Mouse (Mus musculus) liver, embryonic 11.5 days (tissue): ENCODE data around the gene Esrrg. TPM values are rescaled to one million over a fixed set of nuclear protein-coding genes. Genes with fewer than 3 reads are reported as not detected.

Experiments
- ATAC-seq: fragments of 200-750 bp; cut with Nextera tagmentation; replicated peaks from 2 replicates; pipeline ENCODE4 v1.8.0; 2017; ENCODE audit warnings: moderate number of reproducible peaks, mild to moderate bottlenecking, moderate TSS enrichment, moderate library complexity; ENCODE audit not compliant: low FRiP score
- DNase-seq: peaks from one replicate; pipeline ENCODE4 v3.0.0-alpha.2; 2017; ENCODE audit warnings: low spot score
- H3K27ac ChIP-seq: fragments of 300-500 bp; sonication (generic); 2 replicates; pipeline ENCODE4 v1.5.1; 2014; ENCODE audit warnings: mild to moderate bottlenecking, low read depth, low read length, control low read depth
- H3K27me3 ChIP-seq: fragments of 300-500 bp; sonication (generic); replicated peaks from 2 replicates; pipeline ENCODE4 v1.6.1; 2014; ENCODE audit warnings: low read length, mixed read lengths; ENCODE audit not compliant: control insufficient read depth, insufficient read depth
- H3K36me3 ChIP-seq: fragments of 300-500 bp; sonication (generic); 2 replicates; pipeline ENCODE4 v1.6.1; 2014; ENCODE audit warnings: mild to moderate bottlenecking, low read length, moderate library complexity, mixed read lengths; ENCODE audit not compliant: control insufficient read depth, insufficient read depth
- H3K4me1 ChIP-seq: fragments of 300-500 bp; sonication (generic); replicated peaks from 2 replicates; pipeline ENCODE4 v1.6.1; 2014; ENCODE audit warnings: low read length, mixed read lengths; ENCODE audit not compliant: control insufficient read depth, insufficient read depth
- H3K4me2 ChIP-seq: fragments of 300-500 bp; sonication (generic); 2 replicates; pipeline ENCODE4 v1.6.1; 2014; ENCODE audit warnings: mild to moderate bottlenecking, control low read depth, moderate library complexity
- H3K4me3 ChIP-seq: fragments of 300-500 bp; sonication (generic); 2 replicates; pipeline ENCODE4 v1.5.1; 2014; ENCODE audit warnings: low read depth, low read length, control low read depth
- H3K9ac ChIP-seq: fragments of 300-500 bp; sonication (generic); 2 replicates; pipeline ENCODE4 v1.6.1; 2014; ENCODE audit warnings: low read depth, low read length, control low read depth
- H3K9me3 ChIP-seq: fragments of 300-500 bp; sonication (generic); 2 replicates; pipeline ENCODE4 v1.6.1; 2016; ENCODE audit warnings: low read length, inconsistent platforms, mixed read lengths; ENCODE audit not compliant: control insufficient read depth
- WGBS: fragments of 180-500 bp; shearing (Covaris S2); extraction: QIAGEN DNeasy Blood & Tissue Kit; methylation state at CpG from one replicate; pipeline ENCODE4 v1.1.7; 2014; 5-methylcytosine and 5-hydroxymethylcytosine counted together
- polyA plus RNA-seq: library from polyadenylated mRNA; unstranded; fragments of >200 nt; fragmentation: Nextera tagmentation; extraction: Ambion mirVana; gene quantifications from 2 replicates; pipeline ENCODE4 v1.2.1, GENCODE M21; 2014

Esrrg gene
- polyA plus RNA-seq, 1 experiment from 2014 or later: 0.95 TPM

GRCm38 (mm10) chr1:188113240-188113639, 504.6 kb downstream of the Esrrg start:
- DNase-seq (no peak), ATAC-seq (no peak)
- Histone ChIP-seq H3K4me2 (no peak overlapping the region), H3K9ac (no peak overlapping the region), H3K9me3 (no peaks in the 10 kb centered on the region), H3K27ac (no peak overlapping the region), H3K27me3 (no peaks in the 10 kb centered on the region), H3K4me3 (no peak overlapping the region), H3K36me3 (no peaks in the 10 kb centered on the region), H3K4me1 (no peaks in the 10 kb centered on the region)
- 45% methylated on average over 3 of the region's 3 CpGs for WGBS

DNA sequence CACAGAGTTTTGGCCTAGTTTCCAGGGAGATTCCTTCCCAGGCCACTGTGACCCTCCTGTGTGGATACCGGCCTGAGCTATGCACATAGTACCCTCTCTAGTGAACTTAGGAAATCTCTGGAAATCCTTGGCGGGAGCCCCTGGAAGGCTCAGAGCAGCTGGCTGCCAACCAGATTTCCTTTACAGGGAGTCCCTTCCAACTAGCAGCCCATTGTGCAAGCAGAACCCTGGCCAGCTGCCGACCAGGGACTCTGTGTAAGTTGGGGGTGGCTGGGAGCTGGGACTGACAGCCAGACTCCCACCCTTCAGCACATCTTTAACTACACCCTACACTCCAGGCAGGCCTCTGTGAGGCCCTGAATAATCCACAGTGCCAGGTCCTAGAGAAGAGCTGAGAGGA, 509.5 kb downstream of the Esrrg start:
- 55% methylated on average over 3 of the region's 3 CpGs for WGBS
- no peak for ATAC-seq

DNA sequence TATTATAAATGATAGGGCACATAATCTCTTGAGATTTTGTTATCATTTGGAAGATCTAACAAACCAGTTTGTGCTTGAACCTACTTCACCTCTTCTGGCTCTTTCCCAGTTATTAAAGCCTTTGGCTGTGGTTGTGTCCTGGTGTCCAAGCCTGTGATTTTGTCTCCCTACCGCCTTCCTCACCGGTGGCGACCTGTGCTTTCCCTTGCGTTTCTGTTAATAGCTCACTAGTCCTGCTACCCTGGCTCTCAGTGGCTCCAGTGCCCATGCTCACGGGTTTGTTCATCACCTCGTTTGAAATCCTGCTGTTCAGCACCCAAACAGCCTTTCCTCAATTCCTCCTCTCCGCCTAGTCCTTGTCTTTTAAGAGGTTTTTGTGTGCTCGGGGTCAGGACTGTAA, 511.2 kb downstream of the Esrrg start:
- Histone ChIP-seq H3K27me3 (no peaks in the 10 kb centered on the region), H3K27ac (no peak overlapping the region), H3K36me3 (no peaks in the 10 kb centered on the region), H3K4me3 (no peak overlapping the region), H3K4me1 (no peaks in the 10 kb centered on the region), H3K9me3 (no peaks in the 10 kb centered on the region), H3K4me2 (no peak overlapping the region), H3K9ac (no peak overlapping the region)
- DNase-seq (no peak), ATAC-seq (no peak)
- WGBS: 82% methylated on average over 8 of the region's 8 CpGs

More for the DNA sequence above, 509.5 kb downstream of the Esrrg start:
- Histone ChIP-seq H3K36me3 (no peaks in the 10 kb centered on the region), H3K27ac (no peak overlapping the region), H3K9me3 (no peaks in the 10 kb centered on the region), H3K4me2 (no peak overlapping the region), H3K4me1 (no peaks in the 10 kb centered on the region), H3K27me3 (no peaks in the 10 kb centered on the region), H3K9ac (no peak overlapping the region), H3K4me3 (no peak overlapping the region)
- DNase-seq: no peak

- no peaks in the 10 kb centered on the region for H3K4me1 ChIP-seq
- no peak overlapping the region for H3K27ac ChIP-seq
- H3K4me3 ChIP-seq: no peak overlapping the region
- no peak overlapping the region for H3K9ac ChIP-seq
- no peak for ATAC-seq
- no peaks in the 10 kb centered on the region for H3K27me3 ChIP-seq
- H3K9me3 ChIP-seq: no peaks in the 10 kb centered on the region
- H3K4me2 ChIP-seq: no peak overlapping the region
- peak; percentile 18 for DNase-seq
- H3K36me3 ChIP-seq: no peaks in the 10 kb centered on the region
- 74% methylated on average over 6 of the region's 6 CpGs for WGBS
Measured at GRCm38 (mm10) chr1:188125521-188126021, 517.0 kb downstream of the Esrrg start.

GRCm38 (mm10) chr1:188136126-188136525, 527.5 kb downstream of the Esrrg start:
- no peaks in the 10 kb centered on the region for H3K9me3 ChIP-seq
- H3K4me2 ChIP-seq: no peak overlapping the region
- ATAC-seq (no peak), DNase-seq (no peak)
- no peak overlapping the region for H3K27ac ChIP-seq
- no peaks in the 10 kb centered on the region for H3K4me1 ChIP-seq
- WGBS: 55% methylated on average over 5 of the region's 5 CpGs
- H3K27me3 ChIP-seq: no peaks in the 10 kb centered on the region
- H3K9ac ChIP-seq: no peak overlapping the region
- no peak overlapping the region for H3K4me3 ChIP-seq
- no peaks in the 10 kb centered on the region for H3K36me3 ChIP-seq

DNA sequence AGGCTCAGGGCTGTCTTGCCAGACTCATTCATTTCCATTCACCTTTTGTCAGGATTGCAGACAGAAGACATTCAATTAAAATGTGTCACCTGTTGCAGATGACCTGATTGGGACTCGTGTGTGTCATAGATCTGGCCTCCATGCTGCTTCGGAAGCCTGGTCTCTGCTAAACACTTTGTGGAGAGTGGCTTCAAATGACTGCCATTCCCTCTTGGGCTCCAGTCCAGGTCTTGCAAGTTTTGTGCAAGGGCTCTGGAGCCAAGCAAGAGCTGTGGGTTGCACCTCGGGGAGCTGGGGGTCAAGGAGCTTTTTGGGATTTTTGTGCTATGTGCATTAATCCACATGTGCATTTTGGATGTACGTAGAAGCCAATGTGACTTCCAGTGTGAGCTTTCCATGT, 530.9 kb downstream of the Esrrg start:
- WGBS: 61% methylated on average over 4 of the region's 4 CpGs
- Histone ChIP-seq H3K27me3 (no peaks in the 10 kb centered on the region), H3K4me2 (no peak overlapping the region), H3K4me3 (no peak overlapping the region), H3K27ac (no peak overlapping the region), H3K4me1 (no peaks in the 10 kb centered on the region), H3K36me3 (no peaks in the 10 kb centered on the region), H3K9me3 (no peaks in the 10 kb centered on the region), H3K9ac (no peak overlapping the region)
- ATAC-seq (no peak), DNase-seq (no peak)

- DNase-seq (no peak), ATAC-seq (no peak)
- 65% methylated on average over 4 of the region's 4 CpGs for WGBS
- Histone ChIP-seq H3K9ac (no peak overlapping the region), H3K4me3 (no peak overlapping the region), H3K4me1 (no peaks in the 10 kb centered on the region), H3K27ac (no peak overlapping the region), H3K9me3 (no peaks in the 10 kb centered on the region), H3K36me3 (no peaks in the 10 kb centered on the region), H3K4me2 (no peak overlapping the region), H3K27me3 (no peaks in the 10 kb centered on the region)
Measured at GRCm38 (mm10) chr1:188140221-188140620, 531.6 kb downstream of the Esrrg start.

DNA sequence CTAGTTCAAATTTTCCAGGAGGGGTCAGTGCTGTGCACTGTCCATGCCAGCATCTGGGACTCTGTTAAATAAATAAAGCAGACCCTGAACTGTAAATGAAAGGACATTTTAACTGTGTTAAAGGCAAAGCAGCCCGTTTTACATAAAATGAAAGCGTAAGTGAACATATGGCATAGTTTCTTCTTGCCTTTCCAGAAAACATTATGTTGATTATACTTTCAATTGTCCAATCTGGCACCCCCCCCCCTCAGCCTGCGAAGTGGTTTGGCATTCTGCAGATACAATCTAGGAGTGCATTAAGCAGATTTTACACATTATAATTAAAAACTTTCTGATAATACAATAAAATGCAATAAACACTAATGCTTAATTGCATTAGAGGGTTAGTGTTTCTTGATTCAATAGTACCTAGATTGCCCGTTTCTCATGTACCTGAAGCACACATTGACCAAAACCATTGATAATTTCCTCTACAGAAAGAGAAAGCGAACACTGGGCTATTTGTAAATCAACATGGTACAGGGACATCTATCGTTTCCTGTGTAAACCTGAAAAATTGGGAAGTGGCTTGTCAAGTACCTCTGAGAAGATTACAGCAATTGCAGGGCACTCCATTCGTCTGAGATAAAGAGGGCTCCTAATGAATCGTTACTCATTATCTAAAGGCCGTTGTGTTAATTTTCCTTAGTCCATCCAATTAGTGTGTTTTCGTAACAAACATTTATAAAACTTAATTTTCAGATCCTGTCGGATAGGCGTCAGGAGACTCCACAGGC, 539.0 kb downstream of the Esrrg start:
- DNase-seq (no peak), ATAC-seq (no peak)
- Histone ChIP-seq H3K4me2 (no peak overlapping the region), H3K9ac (no peak overlapping the region), H3K9me3 (no peaks in the 10 kb centered on the region), H3K4me3 (no peak overlapping the region), H3K27ac (no peak overlapping the region), H3K4me1 (no peaks in the 10 kb centered on the region), H3K27me3 (no peaks in the 10 kb centered on the region), H3K36me3 (no peaks in the 10 kb centered on the region)
- 66% methylated on average over 12 of the region's 12 CpGs for WGBS

GRCm38 (mm10) chr1:188151066-188151465, 542.5 kb downstream of the Esrrg start:
- Histone ChIP-seq H3K27me3 (no peaks in the 10 kb centered on the region), H3K4me1 (no peaks in the 10 kb centered on the region), H3K9me3 (no peaks in the 10 kb centered on the region), H3K4me2 (no peak overlapping the region), H3K9ac (no peak overlapping the region), H3K36me3 (no peaks in the 10 kb centered on the region), H3K4me3 (no peak overlapping the region), H3K27ac (no peak overlapping the region)
- DNase-seq (no peak), ATAC-seq (no peak)
- WGBS: 83% methylated on average over 8 of the region's 8 CpGs
